Mouse (Mus musculus) thymus, postnatal 10 days (tissue): ENCODE measurements at regions not wholly inside any gene's neighbourhood (a gene's known extent, or its start where the extent isn't known, plus 50 kb on each side); places are given as distances from the start of the nearest gene placed in this dataset.

Experiments
- DNase-seq, 2 experiments: peaks; one replicate each; pipeline ENCODE4 v3.0.0; 2021; ENCODE audit warnings: low spot score in 2 of 2

DNA sequence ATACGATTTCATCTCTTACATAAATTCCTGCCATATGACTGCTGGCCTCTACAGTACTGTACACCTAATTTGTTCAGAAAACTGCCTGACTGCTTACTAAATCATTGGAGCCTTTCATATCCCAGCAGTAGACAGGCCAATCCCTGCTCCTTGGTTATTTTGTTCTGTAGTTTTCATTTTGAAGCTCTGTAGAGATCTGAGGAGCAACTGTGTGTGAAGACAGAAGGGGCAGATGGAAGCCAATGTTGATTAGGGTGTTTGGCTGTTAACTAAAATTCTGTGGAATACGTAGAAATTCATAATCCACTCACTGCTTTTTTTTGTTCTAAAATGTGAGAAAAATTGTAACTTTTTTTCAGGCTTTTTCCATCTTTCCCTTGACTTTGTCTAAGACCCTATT is 573.1 kb downstream of the Ets1 start:
- no peak for DNase-seq

DNA sequence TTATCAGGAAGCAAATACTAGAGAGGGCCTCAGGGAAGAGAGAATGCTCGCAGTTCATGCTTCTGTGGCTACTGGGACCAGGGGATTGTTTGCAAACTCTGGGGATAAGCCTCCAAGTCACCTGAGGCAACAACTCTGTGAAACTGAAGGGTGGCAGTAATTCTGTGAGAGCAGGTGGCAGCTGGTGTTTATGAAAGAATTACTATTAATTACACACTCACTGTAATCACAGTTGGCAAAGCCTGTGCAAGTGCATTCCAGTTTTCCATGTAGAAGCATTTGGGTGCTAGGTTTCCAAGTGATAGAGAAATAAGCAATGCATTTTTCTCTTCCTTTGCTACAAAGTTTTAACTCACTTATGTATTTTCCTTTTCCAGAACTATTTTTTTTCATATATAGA is 578.5 kb downstream of the Ets1 start:
- no peak for DNase-seq

DNA sequence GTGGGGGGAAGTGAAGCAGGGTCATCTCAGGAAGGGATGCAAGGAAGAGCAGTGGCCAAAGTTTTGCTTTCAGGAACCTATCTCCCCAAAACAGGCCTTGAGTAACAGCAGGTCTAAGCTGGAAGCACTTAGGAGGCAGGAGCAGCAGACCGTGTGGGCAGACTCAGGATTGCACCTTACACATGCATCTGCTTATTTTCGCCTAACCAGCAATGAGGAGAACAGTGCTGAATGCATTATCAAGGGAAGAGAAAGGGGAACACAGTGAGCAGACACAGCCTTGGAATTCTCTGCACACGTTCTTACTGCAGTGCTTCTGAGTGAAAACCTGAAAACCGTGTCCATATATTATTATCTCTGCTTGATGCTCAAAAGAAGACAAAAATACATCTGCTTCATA is 585.0 kb downstream of the Ets1 start:
- DNase-seq, result no peak

DNA sequence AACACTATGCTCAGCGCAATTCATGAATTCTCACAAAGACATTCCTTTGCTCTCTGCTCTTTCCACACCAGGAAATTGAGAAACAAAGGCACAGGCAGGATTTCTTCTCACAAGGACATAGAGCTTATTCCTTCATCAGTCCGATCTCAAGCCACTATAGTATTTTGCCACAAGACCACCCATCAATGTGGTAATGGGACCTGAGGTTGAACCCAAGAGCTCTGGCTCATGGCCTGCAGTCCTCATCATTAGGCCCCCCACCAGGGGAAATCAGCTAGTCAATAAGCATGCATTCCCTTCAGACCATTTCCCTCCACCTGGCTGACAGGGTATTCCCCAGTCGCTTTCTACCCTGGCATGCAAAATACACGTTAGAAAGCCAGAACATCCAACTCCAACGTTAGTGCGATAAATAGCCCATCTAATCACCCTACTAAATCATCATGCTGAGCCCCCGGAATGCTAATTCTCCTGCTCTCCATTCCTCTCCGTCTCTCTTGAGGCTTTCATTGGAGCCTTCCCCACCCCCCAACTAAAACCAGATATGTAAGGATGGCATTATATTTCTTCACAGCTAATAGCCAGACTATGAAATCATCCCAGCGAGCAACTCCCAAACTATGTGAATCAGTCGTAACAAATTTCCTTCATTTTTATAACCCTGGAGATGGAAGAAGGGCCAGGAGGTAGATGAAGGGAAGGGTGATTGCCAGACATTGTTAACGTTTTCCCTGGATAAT is 586.2 kb downstream of the Ets1 start:
- DNase-seq, result no peak

DNA sequence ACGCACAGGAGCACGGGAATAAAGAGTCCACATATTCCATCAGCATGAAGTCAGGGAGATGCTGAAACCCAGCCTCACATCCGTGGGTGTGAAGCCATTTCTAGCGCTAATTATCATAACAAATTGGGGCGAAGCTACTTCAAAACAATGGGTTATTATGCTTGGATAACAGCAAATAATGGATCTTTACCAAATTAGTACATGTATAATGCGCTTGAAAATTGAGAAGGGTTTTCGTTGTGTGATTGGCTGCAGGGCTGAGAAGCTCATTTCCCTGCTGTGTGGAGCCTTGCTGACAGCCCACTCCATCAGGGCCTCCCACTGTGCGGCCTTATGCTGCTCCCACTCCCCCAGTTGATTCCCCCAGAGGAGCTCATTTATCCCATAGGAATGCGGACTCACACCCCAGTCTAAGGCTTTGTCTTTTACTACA is 597.7 kb downstream of the Ets1 start:
- no peak for DNase-seq

DNA sequence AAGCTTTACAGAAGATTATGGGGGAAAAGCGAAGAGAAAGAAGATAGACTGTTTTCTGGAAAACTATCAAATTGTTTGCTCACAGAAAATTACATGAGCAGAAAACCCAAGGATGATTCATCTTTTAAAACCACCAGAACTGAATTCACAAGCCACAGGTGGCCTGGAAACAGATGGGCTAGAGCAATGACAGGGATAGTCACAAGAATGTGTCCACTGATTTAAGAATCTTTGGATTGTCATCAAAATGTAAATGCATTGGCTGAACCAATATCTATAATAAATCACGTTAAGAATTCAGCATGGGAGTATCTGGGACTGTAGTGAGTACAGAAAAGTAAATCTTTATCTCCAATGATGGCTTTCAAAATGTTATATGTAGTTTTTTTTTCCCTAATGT is 602.2 kb downstream of the Ets1 start:
- no peak for DNase-seq

DNA sequence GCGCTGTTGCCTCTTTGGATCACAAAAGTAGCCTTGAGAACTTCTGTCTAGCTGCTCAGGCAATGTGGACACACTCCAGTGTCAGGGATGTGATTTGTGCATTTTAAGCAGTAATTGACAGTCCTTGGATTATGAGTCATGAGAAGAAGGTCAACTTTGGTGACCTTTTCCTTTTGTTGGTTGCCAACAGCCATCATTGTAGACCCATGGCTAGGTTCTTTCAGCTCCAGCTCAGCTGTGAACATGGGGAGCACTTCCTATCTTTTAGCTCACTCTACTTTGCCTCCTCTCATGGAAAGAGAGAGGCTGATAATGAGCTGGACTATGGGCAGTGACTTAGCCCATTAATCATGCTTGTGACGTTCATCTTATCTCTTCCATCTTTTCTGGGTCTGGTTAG is 602.8 kb downstream of the Ets1 start:
- no peak for DNase-seq

DNA sequence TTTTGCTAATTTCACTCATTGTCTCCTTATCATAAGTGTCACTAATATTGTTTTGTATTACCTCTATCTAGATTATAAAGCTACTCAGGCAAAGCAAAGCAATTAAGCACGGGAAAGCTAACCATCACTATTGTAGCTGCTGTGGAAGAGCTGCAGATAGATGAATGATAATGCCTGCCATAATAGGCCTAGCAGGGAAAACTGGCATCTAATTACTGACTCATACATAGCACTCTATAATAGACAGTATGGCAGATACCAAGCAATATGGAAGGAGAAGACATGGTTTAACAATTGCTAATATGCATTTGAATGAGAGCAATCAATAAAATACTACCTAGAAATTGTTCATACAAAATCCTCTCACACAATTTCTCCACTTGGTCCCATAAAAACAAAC is 604.5 kb downstream of the Ets1 start:
- no peak for DNase-seq

DNA sequence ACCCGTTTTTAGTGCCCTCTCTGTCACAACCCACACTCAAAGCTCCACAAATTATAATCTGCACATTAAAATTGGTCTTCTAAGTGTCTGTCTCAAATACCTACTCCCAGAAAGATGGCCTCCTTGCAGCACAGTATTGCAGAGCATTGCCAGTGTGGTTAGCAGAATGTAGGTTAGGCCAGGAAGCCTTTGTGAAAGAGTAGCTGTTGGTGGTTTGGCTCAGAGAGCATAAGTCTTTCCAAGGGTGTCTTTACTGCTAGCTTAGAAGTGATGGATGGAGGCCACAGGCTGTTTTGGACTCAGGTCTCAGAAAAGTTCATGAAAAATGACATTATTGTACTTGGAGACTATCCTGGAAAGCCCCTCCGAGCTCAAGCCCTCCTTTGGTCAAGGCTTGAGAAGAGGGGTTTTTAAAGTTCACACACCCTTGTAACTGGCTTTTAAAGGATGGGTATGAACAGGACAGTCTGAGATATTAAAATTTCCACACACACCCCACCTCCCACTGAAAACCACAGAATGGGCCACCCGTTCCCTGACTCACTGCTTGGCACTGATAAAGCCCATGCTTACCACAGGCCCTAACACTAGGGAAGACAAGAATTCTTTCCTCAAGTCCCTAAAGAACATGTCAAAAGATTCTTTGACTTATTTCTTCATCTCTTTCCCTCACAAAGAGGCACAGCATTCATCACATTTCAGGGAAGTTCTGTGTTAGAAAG is 605.1 kb downstream of the Ets1 start:
- DNase-seq, result no peak

DNA sequence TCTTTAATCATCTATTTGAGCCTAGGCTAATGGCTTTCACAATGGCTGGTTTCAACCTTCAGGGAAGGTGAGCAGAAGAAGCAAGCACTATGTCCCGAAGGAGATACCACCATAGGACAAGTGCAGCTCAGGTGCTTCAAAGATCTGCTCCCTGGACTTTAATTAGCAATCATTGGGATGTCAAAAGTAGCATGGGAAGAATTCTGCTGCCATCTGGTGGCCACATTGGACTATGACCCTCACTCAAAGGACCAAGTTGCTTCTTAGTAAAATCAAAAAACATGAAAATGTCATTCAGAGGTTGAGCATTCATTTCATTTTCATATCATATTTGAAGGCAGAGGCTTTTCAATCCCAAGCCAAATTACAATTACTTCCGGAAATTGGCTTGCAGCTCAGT is 610.9 kb downstream of the Ets1 start:
- peak in 1 of 2 experiments; percentile 25 for DNase-seq

DNA sequence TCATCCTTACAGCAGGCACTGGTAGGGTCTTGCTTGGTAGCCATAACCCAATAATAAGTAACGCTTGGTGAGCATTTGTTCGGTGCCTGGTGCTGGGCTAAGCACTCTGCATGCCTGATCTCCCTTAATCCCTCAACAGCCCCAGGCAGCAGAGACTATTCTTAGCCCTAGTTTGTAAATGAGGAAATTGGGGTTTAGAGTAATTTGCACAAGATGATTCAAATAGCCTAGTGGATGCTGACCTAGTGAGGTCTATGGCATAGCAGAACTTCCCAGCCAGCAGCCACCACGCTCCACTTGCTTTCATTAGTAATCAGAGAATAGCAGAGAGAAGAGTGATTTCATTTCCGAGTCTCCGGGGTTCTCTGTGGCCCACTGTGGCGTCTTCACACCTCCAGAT is 622.2 kb downstream of the Ets1 start:
- no peak for DNase-seq

DNA sequence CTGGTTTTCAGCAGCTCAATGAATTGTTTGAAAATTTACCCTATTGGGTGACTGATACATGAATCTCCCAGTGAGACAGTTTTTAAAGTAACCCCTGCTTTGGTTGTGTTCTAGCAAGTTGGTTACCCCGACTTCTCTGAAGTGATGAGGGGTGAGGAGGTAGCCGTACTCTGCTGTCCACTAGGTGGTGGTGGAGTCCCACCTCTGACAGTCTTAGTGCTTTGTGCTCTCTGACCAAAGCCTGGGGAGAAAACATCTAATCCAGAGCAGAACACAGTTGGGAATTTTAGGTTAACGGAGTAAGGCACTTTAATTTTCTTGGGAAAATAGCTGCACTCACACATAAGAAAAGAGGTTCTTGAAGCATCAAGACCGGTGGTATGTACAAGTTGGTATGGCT is 624.1 kb downstream of the Ets1 start:
- DNase-seq, result peak in 1 of 2 experiments; percentile 3

DNA sequence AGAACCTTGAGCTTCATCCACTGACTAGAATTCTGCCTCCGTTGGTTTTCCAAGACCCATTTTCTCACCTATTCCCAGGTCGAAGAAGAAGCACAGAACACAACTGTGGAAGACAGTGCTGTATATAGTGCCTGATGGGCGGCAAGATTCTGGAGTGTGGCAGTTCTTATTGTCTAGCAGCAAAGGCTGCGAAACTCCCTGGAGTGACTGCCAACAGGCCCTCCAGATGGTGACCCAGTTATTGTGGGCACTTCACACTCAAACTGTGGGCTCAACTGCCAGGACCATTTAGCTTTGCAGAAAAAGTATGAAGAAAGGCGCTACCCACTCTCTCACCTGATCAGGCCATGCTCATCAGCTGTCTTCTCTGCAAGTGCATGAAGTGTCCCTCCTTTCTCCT is 653.4 kb downstream of the Ets1 start:
- DNase-seq, result no peak

DNA sequence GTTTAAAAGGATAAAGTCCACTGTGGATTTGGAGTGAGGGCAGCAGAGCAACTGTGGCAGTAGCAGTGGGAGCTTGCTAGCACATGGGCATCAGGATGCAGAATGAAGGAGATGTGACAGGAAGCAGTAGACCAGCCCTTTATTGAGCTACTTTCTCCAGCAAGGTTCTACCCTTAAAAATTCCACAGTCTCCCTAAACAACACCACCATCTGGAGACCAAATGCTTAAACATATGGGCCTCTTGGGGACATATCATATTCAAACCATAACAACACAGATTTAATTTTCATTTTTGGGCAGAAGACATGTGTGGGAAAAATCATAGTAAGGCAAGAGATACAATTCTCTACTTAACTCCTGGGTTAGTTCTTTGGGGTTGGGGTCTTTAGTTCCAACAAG is 656.1 kb downstream of the Ets1 start:
- no peak for DNase-seq

DNA sequence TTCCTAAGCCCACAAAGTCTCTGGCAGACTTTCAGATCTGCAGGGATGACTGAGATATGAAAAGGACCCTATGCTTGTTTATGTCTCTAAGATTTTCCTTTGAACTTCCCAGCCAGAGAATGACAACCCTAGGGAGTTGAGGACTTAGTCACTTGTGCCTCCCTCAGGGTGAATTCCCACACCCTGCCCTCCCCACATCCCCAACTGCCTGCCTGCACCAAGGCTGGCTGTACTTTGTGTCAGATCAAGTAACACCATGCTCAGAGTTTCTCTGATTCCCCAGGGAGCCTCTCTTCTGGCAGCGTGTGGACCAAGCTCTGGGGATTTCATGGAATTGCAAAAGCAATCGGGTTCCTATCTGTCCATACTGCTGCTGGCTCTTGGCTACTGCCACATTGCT is 659.9 kb downstream of the Ets1 start:
- no peak for DNase-seq

DNA sequence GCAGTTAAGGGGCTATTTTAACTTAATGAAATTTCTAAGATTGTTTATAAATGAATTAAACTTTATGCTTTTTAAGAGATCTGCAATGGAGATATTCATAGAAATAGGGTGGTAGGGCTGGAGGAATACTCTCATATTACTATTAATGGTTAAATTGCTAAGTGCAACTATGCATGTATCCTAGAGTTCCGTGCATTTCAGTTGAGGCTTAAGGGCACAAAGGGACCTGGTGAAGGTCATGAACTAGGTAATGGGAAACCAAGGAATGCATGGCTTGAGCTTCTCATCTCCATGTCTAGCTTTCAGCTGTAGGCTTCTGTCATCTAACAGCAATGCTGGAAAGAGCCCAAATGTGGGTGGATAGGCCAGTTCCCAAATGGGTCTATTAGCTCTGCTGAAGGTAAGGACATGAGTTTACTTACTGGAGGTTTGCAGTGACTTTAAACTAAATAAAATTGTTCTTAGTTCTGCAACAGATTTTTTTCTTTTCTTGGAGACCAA is 683.6 kb downstream of the Ets1 start:
- no peak for DNase-seq

DNA sequence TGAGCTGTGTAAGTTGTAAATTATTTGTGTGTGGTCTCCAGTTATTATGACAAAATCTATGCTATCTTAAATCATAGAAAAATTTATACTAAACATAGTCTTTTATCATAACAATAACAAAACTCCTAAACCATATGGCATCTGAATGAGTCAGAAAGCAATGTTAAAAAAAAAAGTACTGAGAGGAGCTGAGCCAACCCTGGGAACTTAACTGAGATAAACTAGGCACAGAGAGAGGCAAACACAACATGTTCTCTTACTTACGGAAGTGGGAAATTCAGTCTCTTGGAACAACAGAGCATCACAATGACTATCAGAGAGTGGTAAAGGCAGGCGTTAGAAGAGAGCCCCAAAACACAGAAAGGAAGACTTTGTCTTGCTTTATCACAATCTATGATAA is 691.7 kb downstream of the Ets1 start:
- DNase-seq, result no peak

DNA sequence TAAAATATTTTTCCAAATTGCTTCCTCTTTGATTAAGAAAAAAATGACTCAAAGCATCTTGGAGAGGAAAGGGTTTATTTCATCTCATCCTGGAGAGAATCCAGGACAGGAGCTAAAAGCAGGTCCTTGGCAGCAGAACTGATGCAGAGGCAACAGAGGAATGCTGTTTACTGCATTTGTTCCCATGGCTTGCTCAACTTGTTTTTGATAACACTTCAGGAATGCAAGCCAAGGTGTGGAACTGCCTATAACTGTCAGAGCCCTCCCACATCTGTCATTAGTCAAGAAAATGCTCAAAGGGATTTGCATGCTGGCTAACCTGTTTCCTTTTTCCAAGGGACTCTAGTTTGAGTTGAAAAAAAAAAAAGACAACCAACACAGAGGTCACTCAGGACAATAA is 714.2 kb downstream of the Ets1 start:
- no peak for DNase-seq

DNA sequence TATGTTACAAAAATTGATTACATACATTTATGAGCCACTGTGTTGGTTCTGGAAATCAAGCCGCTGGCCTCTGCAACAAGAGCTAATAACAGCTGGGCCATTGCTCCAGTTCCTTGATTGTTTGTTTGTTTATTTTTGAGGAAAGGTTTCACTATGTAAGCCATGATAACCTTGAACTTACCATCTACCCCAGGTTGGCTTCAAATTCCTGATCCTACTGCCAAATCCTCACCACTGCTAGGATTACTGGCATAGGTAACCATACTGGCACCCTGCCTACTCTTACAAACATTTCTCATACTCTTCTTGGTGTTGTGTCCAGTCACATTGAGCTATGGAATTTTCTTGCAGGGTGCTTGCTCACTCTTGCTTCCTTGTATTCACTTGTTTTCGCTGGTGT is 720.6 kb downstream of the Ets1 start:
- DNase-seq, result no peak

DNA sequence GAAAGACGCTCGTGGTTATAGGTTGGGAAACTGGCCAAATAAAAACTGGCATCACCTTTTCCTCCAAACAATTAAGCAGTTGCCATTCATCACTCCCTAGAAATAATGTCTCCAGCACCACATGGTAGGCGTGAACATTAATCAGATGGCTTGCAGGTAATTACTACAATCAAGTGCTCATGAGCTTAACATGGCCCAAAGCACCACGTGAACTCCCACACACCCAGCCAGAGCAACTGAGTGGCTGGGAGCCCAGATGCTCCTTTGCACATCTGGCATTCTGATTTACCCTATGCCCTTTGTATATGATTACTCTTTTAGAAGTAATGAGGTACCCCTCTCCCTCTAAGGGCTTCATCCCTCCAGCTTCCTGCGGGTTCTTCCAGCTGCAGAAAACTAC is 724.9 kb downstream of the Ets1 start:
- DNase-seq, result no peak

DNA sequence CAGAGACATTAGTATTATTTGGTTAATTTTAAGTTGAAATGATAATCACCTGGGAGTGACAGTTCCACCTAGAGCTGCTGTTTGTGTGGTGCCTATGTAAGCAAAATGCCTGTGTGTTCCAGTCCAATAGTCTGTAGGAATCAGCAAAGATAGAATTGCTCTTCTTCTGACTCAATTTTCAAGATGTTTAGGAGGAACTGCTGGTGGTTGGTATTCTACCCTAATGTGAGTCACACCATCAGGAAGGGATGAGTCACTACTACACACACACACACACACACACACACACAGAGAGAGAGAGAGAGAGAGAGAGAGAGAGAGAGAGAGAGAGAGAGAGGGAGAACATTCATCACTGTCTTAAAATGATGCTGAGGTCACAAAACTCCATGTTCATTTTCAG is 753.1 kb downstream of the Ets1 start:
- no peak for DNase-seq

DNA sequence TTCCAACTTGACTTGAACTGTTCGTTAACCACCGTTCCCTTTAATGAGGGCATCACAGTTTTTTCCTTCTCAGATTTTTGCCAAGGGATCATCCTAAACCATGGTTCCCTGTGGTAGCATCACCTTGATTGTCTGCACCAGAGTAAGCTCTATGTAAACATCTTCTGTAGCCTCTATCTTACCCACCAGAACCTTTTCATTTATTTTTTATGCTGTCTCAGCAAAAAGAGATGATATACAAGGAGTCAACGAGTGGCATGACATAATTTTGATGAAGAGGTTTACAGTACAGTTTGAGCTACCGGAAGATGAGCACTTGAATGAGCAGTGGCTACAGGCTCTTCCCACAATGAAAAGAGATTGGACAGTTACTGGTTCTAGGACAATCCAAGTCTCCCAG is 768.7 kb downstream of the Ets1 start:
- DNase-seq, result no peak

DNA sequence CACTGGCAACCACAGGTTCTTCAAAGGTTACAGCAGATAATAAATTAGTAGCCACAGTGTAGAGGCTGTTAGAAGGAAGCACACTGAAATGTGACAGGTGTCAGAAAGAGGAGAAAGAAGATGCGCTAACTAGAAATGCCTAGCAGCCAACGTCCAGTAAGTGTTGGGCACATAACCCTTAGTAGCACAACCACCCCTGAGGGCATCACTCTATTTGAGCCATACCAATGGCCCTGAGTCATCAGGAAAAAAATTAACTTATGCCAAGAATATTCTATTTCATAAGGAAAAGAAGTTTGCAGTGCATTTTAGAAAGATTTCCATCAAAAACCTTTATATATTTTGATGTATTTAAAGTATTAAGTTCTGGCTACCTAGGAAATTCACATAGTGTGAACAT is 771.5 kb downstream of the Ets1 start:
- DNase-seq, result no peak

DNA sequence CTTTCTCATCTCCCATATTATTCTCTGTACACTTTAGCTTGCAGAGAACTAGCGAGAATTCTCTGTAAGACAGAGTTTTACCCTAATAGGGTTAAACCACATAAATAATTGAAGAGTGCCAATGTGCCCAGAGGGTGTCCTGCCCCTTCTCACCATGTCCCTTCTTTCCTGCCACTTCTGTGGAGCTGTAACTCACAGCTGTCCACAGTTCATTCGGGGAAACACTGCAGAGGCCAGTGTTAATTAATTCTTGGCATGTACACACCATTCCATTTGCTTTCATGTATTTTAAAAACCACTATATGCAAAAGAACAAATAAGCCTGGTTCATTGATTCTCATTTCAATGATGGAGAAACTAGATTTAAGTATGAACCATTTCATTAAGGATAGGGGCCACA is 787.8 kb downstream of the Ets1 start:
- DNase-seq, result no peak
